Mouse (Mus musculus): Measurements from ENCODE around the gene Nop16. TPM values are rescaled to one million over a fixed set of nuclear protein-coding genes. Genes with fewer than 3 reads are reported as not detected.

The Nop16 gene
- polyA plus RNA-seq, 1 experiment from 2014 or later, result 45.0 TPM

- ATAC-seq (ENCODE audit: low read depth), result no peak
- H3K4me2 ChIP-seq (ENCODE audit: low read depth, low read length), result no peak overlapping the region
- H3K27me3 ChIP-seq (ENCODE audit: control insufficient read depth, insufficient read depth, low read length), result no peaks in the 10 kb centered on the region
- peaks cover 4% of the 10 kb centered on the region for H3K4me1 ChIP-seq (ENCODE audit: control insufficient read depth, insufficient read depth, low read length)
- no peak overlapping the region for H3K9ac ChIP-seq (replicated peaks; ENCODE audit: low read depth, low read length)
- H3K9me3 ChIP-seq (ENCODE audit: control insufficient read depth, low read length), result no peaks in the 10 kb centered on the region
- H3K36me3 ChIP-seq (ENCODE audit: control insufficient read depth, insufficient read depth, low read length), result peaks cover 9% of the 10 kb centered on the region; the same call in 1 of the 2 replicates
- no peak overlapping the region for H3K27ac ChIP-seq (ENCODE audit: low read depth, low read length)
- H3K4me3 ChIP-seq (ENCODE audit: low read depth, low read length), result no peak overlapping the region
Observed at GRCm38 (mm10) chr13:54603501-54603900, 13.6 kb upstream of the Nop16 start.

GRCm38 (mm10) chr13:54602639-54603111 lies 12.8 kb upstream of the Nop16 start:
- WGBS, result 28% methylated on average over 3 of the region's 3 CpGs
- Histone ChIP-seq H3K4me1 (ENCODE audit: control insufficient read depth, insufficient read depth, low read length) (no peaks in the 10 kb centered on the region), H3K27ac (ENCODE audit: low read depth, low read length) (no peak overlapping the region), H3K9me3 (ENCODE audit: control insufficient read depth, low read length) (no peaks in the 10 kb centered on the region), H3K4me3 (ENCODE audit: low read depth, low read length) (no peak overlapping the region), H3K4me2 (ENCODE audit: low read depth, low read length) (no peak overlapping the region), H3K27me3 (ENCODE audit: control insufficient read depth, insufficient read depth, low read length) (no peaks in the 10 kb centered on the region), H3K36me3 (ENCODE audit: control insufficient read depth, insufficient read depth, low read length) (peaks cover 15% of the 10 kb centered on the region), H3K9ac (replicated peaks; ENCODE audit: low read depth, low read length) (no peak overlapping the region)
- ATAC-seq (ENCODE audit: low read depth), result no peak

GRCm38 (mm10) chr13:54598622-54599143 lies 8.8 kb upstream of the Nop16 start:
- Histone ChIP-seq H3K36me3 (ENCODE audit: control insufficient read depth, insufficient read depth, low read length) (peaks cover 10% of the 10 kb centered on the region; the same call in 1 of the 2 replicates), H3K4me2 (ENCODE audit: low read depth, low read length) (no peak overlapping the region), H3K9ac (replicated peaks; ENCODE audit: low read depth, low read length) (no peak overlapping the region), H3K27me3 (ENCODE audit: control insufficient read depth, insufficient read depth, low read length) (no peaks in the 10 kb centered on the region), H3K4me3 (ENCODE audit: low read depth, low read length) (no peak overlapping the region), H3K9me3 (ENCODE audit: control insufficient read depth, low read length) (no peaks in the 10 kb centered on the region), H3K4me1 (ENCODE audit: control insufficient read depth, insufficient read depth, low read length) (no peaks in the 10 kb centered on the region), H3K27ac (ENCODE audit: low read depth, low read length) (no peak overlapping the region)
- WGBS, result 92% methylated on average over 12 of the region's 12 CpGs
- no peak for ATAC-seq (ENCODE audit: low read depth)

GRCm38 (mm10) chr13:54596870-54597269 lies 7.0 kb upstream of the Nop16 start:
- Histone ChIP-seq H3K27ac (ENCODE audit: low read depth, low read length) (no peak overlapping the region), H3K4me3 (ENCODE audit: low read depth, low read length) (no peak overlapping the region), H3K9ac (replicated peaks; ENCODE audit: low read depth, low read length) (no peak overlapping the region), H3K36me3 (ENCODE audit: control insufficient read depth, insufficient read depth, low read length) (peaks cover 10% of the 10 kb centered on the region; the same call in 1 of the 2 replicates), H3K4me1 (ENCODE audit: control insufficient read depth, insufficient read depth, low read length) (no peaks in the 10 kb centered on the region), H3K4me2 (ENCODE audit: low read depth, low read length) (no peak overlapping the region), H3K9me3 (ENCODE audit: control insufficient read depth, low read length) (no peaks in the 10 kb centered on the region), H3K27me3 (ENCODE audit: control insufficient read depth, insufficient read depth, low read length) (no peaks in the 10 kb centered on the region)
- 65% methylated on average over 5 of the region's 5 CpGs for WGBS
- ATAC-seq (ENCODE audit: low read depth), result no peak

- Histone ChIP-seq H3K4me2 (ENCODE audit: low read depth, low read length) (no peak overlapping the region), H3K36me3 (ENCODE audit: control insufficient read depth, insufficient read depth, low read length) (peaks cover 10% of the 10 kb centered on the region; the same call in 1 of the 2 replicates), H3K4me3 (ENCODE audit: low read depth, low read length) (no peak overlapping the region), H3K9ac (replicated peaks; ENCODE audit: low read depth, low read length) (no peak overlapping the region), H3K27ac (ENCODE audit: low read depth, low read length) (no peak overlapping the region), H3K27me3 (ENCODE audit: control insufficient read depth, insufficient read depth, low read length) (no peaks in the 10 kb centered on the region), H3K4me1 (ENCODE audit: control insufficient read depth, insufficient read depth, low read length) (peaks cover 6% of the 10 kb centered on the region; the same call in 1 of the 2 replicates), H3K9me3 (ENCODE audit: control insufficient read depth, low read length) (no peaks in the 10 kb centered on the region)
- 84% methylated on average over 8 of the region's 8 CpGs for WGBS
- no peak; the same call in 1 of the 2 replicates for ATAC-seq (ENCODE audit: low read depth)
Observed at GRCm38 (mm10) chr13:54596107-54596690, 6.3 kb upstream of the Nop16 start.

GRCm38 (mm10) chr13:54593617-54594016 lies 3.7 kb upstream of the Nop16 start:
- H3K36me3 ChIP-seq (ENCODE audit: control insufficient read depth, insufficient read depth, low read length), result peaks cover 10% of the 10 kb centered on the region; the same call in 1 of the 2 replicates

GRCm38 (mm10) chr13:54591776-54592356 lies 2.0 kb upstream of the Nop16 start:
- H3K4me3 ChIP-seq (ENCODE audit: low read depth, low read length), result 0 out of 2 replicates have a peak overlapping the region, but pooled peaks have one; percentile 1
- 91% methylated on average over 8 of the region's 8 CpGs for WGBS
- H3K4me1 ChIP-seq (ENCODE audit: control insufficient read depth, insufficient read depth, low read length), result peaks cover 14% of the 10 kb centered on the region; the same call in 1 of the 2 replicates
- peaks cover 5% of the 10 kb centered on the region; the same call in 1 of the 2 replicates for H3K36me3 ChIP-seq (ENCODE audit: control insufficient read depth, insufficient read depth, low read length)
- H3K9me3 ChIP-seq (ENCODE audit: control insufficient read depth, low read length), result no peaks in the 10 kb centered on the region
- H3K9ac ChIP-seq (replicated peaks; ENCODE audit: low read depth, low read length), result no peak overlapping the region
- no peak for ATAC-seq (ENCODE audit: low read depth)
- H3K4me2 ChIP-seq (ENCODE audit: low read depth, low read length), result peak overlapping the region; percentile 4; the same call in 1 of the 2 replicates
- H3K27ac ChIP-seq (ENCODE audit: low read depth, low read length), result no peak overlapping the region
- H3K27me3 ChIP-seq (ENCODE audit: control insufficient read depth, insufficient read depth, low read length), result no peaks in the 10 kb centered on the region

More at GRCm38 (mm10) chr13:54593617-54594016, 3.7 kb upstream of the Nop16 start:
- no peak overlapping the region for H3K9ac ChIP-seq (replicated peaks; ENCODE audit: low read depth, low read length)
- no peak for ATAC-seq (ENCODE audit: low read depth)
- H3K4me1 ChIP-seq (ENCODE audit: control insufficient read depth, insufficient read depth, low read length), result peaks cover 14% of the 10 kb centered on the region; the same call in 1 of the 2 replicates
- no peaks in the 10 kb centered on the region for H3K9me3 ChIP-seq (ENCODE audit: control insufficient read depth, low read length)
- no peak overlapping the region for H3K4me2 ChIP-seq (ENCODE audit: low read depth, low read length)
- no peaks in the 10 kb centered on the region for H3K27me3 ChIP-seq (ENCODE audit: control insufficient read depth, insufficient read depth, low read length)
- no peak overlapping the region for H3K4me3 ChIP-seq (ENCODE audit: low read depth, low read length)
- WGBS, result 91% methylated on average over 11 of the region's 11 CpGs
- no peak overlapping the region for H3K27ac ChIP-seq (ENCODE audit: low read depth, low read length)

GRCm38 (mm10) chr13:54589414-54589995 lies 385 bp downstream of the Nop16 start:
- peak overlapping the region; percentile 72 for H3K4me2 ChIP-seq (ENCODE audit: low read depth, low read length)
- ATAC-seq (ENCODE audit: low read depth), result peak; percentile 18; the same call in 1 of the 2 replicates
- no peak overlapping the region for H3K27ac ChIP-seq (ENCODE audit: low read depth, low read length)

More at GRCm38 (mm10) chr13:54589414-54589995, 385 bp downstream of the Nop16 start:
- H3K9me3 ChIP-seq (ENCODE audit: control insufficient read depth, low read length), result no peaks in the 10 kb centered on the region
- 2% methylated on average over 24 of the region's 24 CpGs for WGBS
- H3K4me3 ChIP-seq (ENCODE audit: low read depth, low read length), result peak overlapping the region; percentile 70
- H3K36me3 ChIP-seq (ENCODE audit: control insufficient read depth, insufficient read depth, low read length), result no peaks in the 10 kb centered on the region; the same call in 1 of the 2 replicates
- peaks cover 14% of the 10 kb centered on the region; the same call in 1 of the 2 replicates for H3K4me1 ChIP-seq (ENCODE audit: control insufficient read depth, insufficient read depth, low read length)
- peak overlapping the region; percentile 50 for H3K9ac ChIP-seq (replicated peaks; ENCODE audit: low read depth, low read length)
- no peaks in the 10 kb centered on the region for H3K27me3 ChIP-seq (ENCODE audit: control insufficient read depth, insufficient read depth, low read length)
